Mouse (Mus musculus): ENCODE data around the gene Trap1a.
"Not testable (repeated sequence)": the region's sequence is repeated elsewhere in the genome, so short reads cannot be mapped to it uniquely, and the experiment has no call there.

- not testable (repeated sequence) for TF ChIP-seq GATA1 (IDR thresholded peaks at IDR 0.05; ENCODE audit: borderline replicate concordance, low read length); FLI1 (IDR thresholded peaks at IDR 0.05; ENCODE audit: low read length)
Observed at GRCm38 (mm10) chrX:139317356-139317755, 16.1 kb upstream of the Trap1a start.

All from megakaryocyte, embryonic 14.5 days (primary cell).